Mouse (Mus musculus): Measurements from ENCODE around the gene Pnp.
"Not testable (repeated sequence)": the region's sequence is repeated elsewhere in the genome, so short reads cannot be mapped to it uniquely, and the experiment has no call there.

DNA sequence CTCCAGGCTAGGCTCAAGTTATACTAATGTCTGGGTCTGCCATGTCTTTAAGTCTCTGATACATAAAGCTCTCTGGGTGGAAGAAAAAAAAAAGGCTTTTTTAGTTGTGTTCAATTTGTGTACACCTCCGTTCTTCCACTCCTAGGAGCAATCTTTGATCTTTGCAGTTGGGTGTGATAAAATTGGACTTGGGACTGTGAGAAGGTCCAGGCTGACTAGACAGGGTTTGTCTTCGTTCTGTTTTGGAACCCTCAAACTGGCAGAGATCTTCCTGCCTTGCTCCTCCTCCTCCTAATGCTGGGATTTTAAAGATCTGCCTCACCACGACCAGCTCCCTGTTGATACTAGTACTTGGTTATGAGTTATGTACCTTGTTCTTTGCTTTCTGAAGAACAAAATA is 26.3 kb downstream of the Pnp start:
- not testable (repeated sequence) for TF ChIP-seq IRF4 (IDR thresholded peaks at IDR 0.05; ENCODE audit: low read depth, low read length); GABPA (IDR thresholded peaks at IDR 0.05; ENCODE audit: insufficient replicate concordance, low read depth, low read length); ZNF384 (IDR thresholded peaks at IDR 0.05; ENCODE audit: low read depth, low read length); RCOR1 (conservative IDR thresholded peaks at IDR 0.05; ENCODE audit: low read depth, low read length); USF1 (IDR thresholded peaks at IDR 0.05; ENCODE audit: low read depth, low read length); ZMIZ1 (IDR thresholded peaks at IDR 0.05; ENCODE audit: low read depth, low read length); MAFK (IDR thresholded peaks at IDR 0.05; ENCODE audit: insufficient replicate concordance, low read length)
